Mouse (Mus musculus): Measurements from ENCODE around the gene Mtnr1b. TPM values are rescaled to one million over a fixed set of nuclear protein-coding genes. Genes with fewer than 3 reads are reported as not detected.

Gene Mtnr1b
- polyA plus RNA-seq, 1 experiment, result not detected

DNA sequence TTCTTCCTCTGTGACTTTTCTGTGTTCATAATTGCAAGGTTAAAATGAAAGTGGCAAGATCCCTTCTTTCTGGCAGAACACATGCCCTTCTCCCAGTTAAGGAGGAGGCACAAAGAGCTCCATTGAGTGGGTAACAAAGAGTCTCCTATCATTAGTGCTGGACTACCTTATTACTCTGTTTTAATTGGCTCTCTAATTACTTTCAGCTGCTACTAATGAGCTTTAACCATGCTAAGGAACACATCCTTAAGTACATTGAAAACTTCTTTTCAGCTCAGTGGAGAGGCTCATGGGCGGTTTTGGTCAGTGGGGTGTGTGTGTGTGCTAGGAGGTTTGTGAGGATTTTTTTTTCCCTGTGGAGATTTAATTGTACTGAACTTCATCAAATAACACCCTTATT, 99.4 kb downstream of the Mtnr1b start:
- DNase-seq (ENCODE audit: low read depth in 1 of 2, low spot score in 2 of 2), result no peak
- no peaks in the 10 kb centered on the region for H3K27me3 ChIP-seq (ENCODE audit: control insufficient read depth, insufficient read depth, low read length)
- no peaks in the 10 kb centered on the region for H3K36me3 ChIP-seq (ENCODE audit: control insufficient read depth, insufficient read depth, low read length)
- no peak overlapping the region for H3K4me3 ChIP-seq (ENCODE audit: extremely low read depth, insufficient read depth, insufficient read length)
- H3K4me1 ChIP-seq (ENCODE audit: control insufficient read depth, insufficient read depth, insufficient read length), result no peaks in the 10 kb centered on the region
- WGBS, result 88% methylated on average over 1 of the region's 1 CpGs
- no peak overlapping the region for H3K27ac ChIP-seq (ENCODE audit: insufficient read depth, low read length)
- no peak for TF ChIP-seq CTCF (IDR thresholded peaks at IDR 0.05; ENCODE audit: extremely low read depth, insufficient read depth, insufficient read length, insufficient replicate concordance)
- no peak for TF ChIP-seq POLR2A (IDR thresholded peaks at IDR 0.05; ENCODE audit: low read depth, low read length)

Other genes with a start within 250 kb of the Mtnr1b start
- 0.12 and 0.15 TPM in 2 replicates for gene Deup1, start 246.6 kb downstream of the Mtnr1b start, polyA plus RNA-seq (2012; rRNA removed)
- gene Slc36a4, start 164.8 kb downstream of the Mtnr1b start, polyA plus RNA-seq (2012; rRNA removed), result 2.3 and 2.7 TPM in 2 replicates